Mouse (Mus musculus): Measurements from ENCODE around the gene Cdkn2d. TPM values are rescaled to one million over a fixed set of nuclear protein-coding genes. Genes with fewer than 3 reads are reported as not detected.

The Cdkn2d gene
- polyA plus RNA-seq, 1 experiment from 2014 or later = 96.4 TPM

- WGBS = 72% methylated on average over 2 of the region's 2 CpGs
- Histone ChIP-seq H3K4me1 (replicated peaks) (peaks cover 35% of the 10 kb centered on the region), H3K9ac (no peak overlapping the region), H3K4me3 (peak overlapping the region; percentile 78), H3K27ac (peak overlapping the region; percentile 94; the same call in 1 of the 2 replicates), H3K4me2 (peak overlapping the region; percentile 74), H3K27me3 (no peaks in the 10 kb centered on the region), H3K9me3 (replicated peaks) (no peaks in the 10 kb centered on the region), H3K36me3 (peaks cover 4% of the 10 kb centered on the region; the same call in 1 of the 2 replicates)
- ATAC-seq (replicated peaks; ENCODE audit: insufficient number of reproducible peaks, insufficient read depth, low FRiP score, low read depth) = no peak
Observed at GRCm38 (mm10) chr9:21289337-21289671, 1.9 kb downstream of the Cdkn2d start.

DNA sequence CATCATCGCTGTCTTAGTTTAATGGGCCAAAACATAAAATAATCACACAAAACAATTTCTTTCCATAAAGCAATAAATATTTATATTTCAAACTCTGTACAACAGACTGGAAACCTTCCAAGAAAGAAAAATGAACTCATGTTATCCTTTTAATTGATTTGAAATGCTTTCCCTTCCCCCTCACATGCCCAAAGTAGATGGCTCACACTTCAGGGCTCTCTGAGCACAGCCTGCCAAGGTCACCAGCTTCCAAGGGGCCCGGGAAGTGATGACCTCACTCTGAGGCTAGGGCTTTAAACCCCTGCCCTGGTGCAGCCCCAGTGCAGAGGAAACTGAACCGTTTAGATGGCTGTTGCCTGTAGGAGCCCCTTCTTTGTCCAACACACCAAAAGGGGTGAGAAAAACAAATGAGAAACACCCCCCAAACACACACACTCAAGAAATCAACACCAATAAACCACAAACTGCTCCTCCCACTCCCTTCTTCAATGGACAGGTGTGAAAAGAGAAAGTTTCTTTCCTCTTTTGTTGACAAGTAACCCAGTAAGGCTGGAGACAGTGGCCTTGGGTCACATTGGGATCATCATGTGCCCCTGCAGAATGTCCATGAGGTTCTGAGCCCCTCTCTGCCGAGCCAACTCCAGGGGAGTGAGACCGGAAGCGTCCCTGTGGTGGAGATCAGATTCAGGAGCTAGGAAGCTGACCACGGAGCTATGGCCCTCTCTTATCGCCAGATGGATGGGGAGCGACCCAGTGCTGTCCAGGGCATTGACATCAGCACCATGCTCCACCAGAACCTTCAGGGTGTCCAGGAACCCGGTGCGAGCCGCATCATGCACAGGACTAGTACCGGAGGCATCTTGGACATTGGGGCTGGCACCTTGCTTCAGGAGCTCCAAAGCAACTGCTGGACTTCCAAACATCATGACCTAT, 2.5 kb downstream of the Cdkn2d start:
- ATAC-seq (replicated peaks; ENCODE audit: insufficient number of reproducible peaks, insufficient read depth, low FRiP score, low read depth) = no peak
- Histone ChIP-seq H3K36me3 (peaks cover 10% of the 10 kb centered on the region; the same call in 1 of the 2 replicates), H3K4me2 (peak overlapping the region; percentile 74), H3K4me3 (peak overlapping the region; percentile 78), H3K4me1 (replicated peaks) (peaks cover 35% of the 10 kb centered on the region), H3K27ac (peak overlapping the region; percentile 94), H3K9ac (peak overlapping the region; percentile 49), H3K9me3 (replicated peaks) (no peaks in the 10 kb centered on the region), H3K27me3 (no peaks in the 10 kb centered on the region)
- 66% methylated on average over 13 of the region's 13 CpGs for WGBS

DNA sequence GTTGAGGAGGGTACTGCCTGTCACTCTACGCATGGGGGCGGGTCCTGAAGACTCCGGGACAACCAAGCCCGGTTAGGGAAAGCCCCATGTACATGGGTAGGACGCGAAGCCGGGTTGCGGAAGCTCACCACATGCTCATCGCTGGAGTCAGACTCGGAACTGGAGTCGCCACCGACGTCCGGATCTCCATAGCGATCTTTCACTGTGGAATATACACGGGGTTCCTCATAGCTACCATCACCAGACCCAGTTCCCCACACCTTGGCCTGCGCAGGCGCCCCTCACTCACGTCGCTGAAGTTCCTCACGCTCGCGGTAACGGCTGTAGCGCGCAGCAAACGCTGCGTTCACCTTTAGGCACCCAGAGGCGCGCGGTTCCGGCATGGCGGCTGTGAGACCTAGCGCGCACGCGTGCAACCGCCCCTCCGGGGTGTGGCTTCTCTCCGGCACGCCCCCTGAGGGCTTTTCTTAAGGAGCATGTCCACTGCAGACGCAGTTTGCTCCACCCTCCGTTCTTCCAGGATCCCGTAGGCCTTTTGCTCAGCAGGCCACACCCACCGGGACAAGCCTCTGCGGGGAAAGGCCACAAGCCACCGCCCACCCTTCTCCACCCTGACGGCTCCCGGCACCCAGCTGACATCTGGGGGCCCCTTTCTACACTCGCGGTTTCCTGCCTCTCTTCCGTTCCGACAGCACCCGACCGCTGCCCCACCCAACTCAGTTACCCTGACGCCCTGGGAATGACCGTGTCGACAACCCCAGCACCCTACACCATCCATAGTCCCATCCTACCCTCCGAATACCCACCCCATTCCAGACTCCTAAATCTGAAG, 3.4 kb downstream of the Cdkn2d start, which contains the start of gene Kri1:
Gene Kri1, minus strand, starts transcription at position 399 of the 832 bp plus-strand sequence.
- under 1% methylated on average over 59 of the region's 59 CpGs for WGBS

DNA sequence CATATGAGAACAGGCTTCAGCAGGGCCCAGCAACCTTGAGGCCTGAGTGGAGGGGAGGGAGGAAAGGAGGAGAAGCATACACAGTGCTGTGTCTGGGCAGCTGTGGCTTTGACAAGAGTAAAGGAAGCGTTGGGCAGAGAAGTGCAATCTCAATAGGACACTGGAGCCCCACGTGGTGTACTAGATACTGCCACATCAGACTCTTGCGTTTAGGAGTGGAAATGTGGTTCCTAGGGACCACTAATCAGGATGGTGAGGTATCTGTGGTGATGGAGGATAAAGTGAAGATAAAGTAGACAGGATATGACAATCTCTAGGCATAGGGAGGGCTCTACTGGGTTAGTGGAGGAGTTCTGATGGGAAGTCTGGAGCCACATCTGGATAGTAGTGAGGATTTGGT, 4.5 kb downstream of the Cdkn2d start:
- H3K27ac ChIP-seq = no peak overlapping the region
- no peak for ATAC-seq (replicated peaks; ENCODE audit: insufficient number of reproducible peaks, insufficient read depth, low FRiP score, low read depth)

More for the DNA sequence above, 3.4 kb downstream of the Cdkn2d start, which contains the start of gene Kri1:
- Histone ChIP-seq H3K9me3 (replicated peaks) (no peaks in the 10 kb centered on the region), H3K4me3 (peak within 1 kb of the TSS; percentile 78), H3K36me3 (peaks cover 14% of the 10 kb centered on the region; the same call in 1 of the 2 replicates), H3K4me2 (peak within 1 kb of the TSS; percentile 79), H3K27me3 (no peaks in the 10 kb centered on the region), H3K4me1 (replicated peaks) (peaks cover 35% of the 10 kb centered on the region), H3K27ac (peak within 1 kb of the TSS; percentile 94), H3K9ac (peak within 1 kb of the TSS; percentile 77)
- peak; percentile 71 for ATAC-seq (replicated peaks; ENCODE audit: insufficient number of reproducible peaks, insufficient read depth, low FRiP score, low read depth)

DNA sequence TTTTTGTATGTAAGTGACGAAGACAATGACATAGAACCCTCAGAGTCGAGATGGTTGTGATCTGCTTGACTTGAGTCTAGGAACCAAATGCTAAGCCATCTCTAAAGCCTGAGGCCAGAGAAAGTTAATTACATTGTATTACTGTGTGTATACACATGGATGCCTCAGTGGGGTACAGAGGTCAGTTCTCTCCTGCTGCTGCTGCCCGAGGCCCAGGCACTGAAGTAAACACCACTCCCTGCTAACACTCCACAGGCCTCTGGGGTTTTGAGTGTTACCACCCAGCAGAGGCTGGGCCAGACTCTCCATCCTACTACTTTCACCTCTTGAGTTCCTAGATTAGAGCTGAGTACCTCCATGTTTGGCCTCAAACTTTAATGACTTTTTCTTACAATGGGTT, 7.2 kb downstream of the Cdkn2d start:
- Histone ChIP-seq H3K27ac (no peak overlapping the region), H3K9ac (no peak overlapping the region), H3K27me3 (no peaks in the 10 kb centered on the region), H3K4me2 (no peak overlapping the region), H3K4me3 (no peak overlapping the region), H3K9me3 (replicated peaks) (no peaks in the 10 kb centered on the region), H3K36me3 (peaks cover 49% of the 10 kb centered on the region), H3K4me1 (replicated peaks) (peaks cover 17% of the 10 kb centered on the region)
- ATAC-seq (replicated peaks; ENCODE audit: insufficient number of reproducible peaks, insufficient read depth, low FRiP score, low read depth) = no peak
- WGBS = 83% methylated on average over 3 of the region's 3 CpGs

More for the DNA sequence above, 4.5 kb downstream of the Cdkn2d start:
- peak overlapping the region; percentile 79 for H3K4me2 ChIP-seq
- H3K9ac ChIP-seq = peak overlapping the region; percentile 77; the same call in 1 of the 2 replicates
- peak overlapping the region; percentile 78 for H3K4me3 ChIP-seq
- no peaks in the 10 kb centered on the region for H3K27me3 ChIP-seq
- 36% methylated on average over 3 of the region's 3 CpGs for WGBS
- peaks cover 35% of the 10 kb centered on the region for H3K4me1 ChIP-seq (replicated peaks)
- peaks cover 23% of the 10 kb centered on the region for H3K36me3 ChIP-seq
- no peaks in the 10 kb centered on the region for H3K9me3 ChIP-seq (replicated peaks)

GRCm38 (mm10) chr9:21283591-21283990, 7.6 kb downstream of the Cdkn2d start:
- H3K9me3 ChIP-seq (replicated peaks) = no peaks in the 10 kb centered on the region
- H3K4me3 ChIP-seq = no peak overlapping the region
- no peak overlapping the region for H3K4me2 ChIP-seq
- H3K27me3 ChIP-seq = no peaks in the 10 kb centered on the region
- H3K27ac ChIP-seq = no peak overlapping the region
- H3K36me3 ChIP-seq = peaks cover 53% of the 10 kb centered on the region
- 90% methylated on average over 5 of the region's 5 CpGs for WGBS
- H3K4me1 ChIP-seq (replicated peaks) = peaks cover 13% of the 10 kb centered on the region
- no peak for ATAC-seq (replicated peaks; ENCODE audit: insufficient number of reproducible peaks, insufficient read depth, low FRiP score, low read depth)
- no peak overlapping the region for H3K9ac ChIP-seq

- H3K27me3 ChIP-seq = no peaks in the 10 kb centered on the region
- 90% methylated on average over 5 of the region's 5 CpGs for WGBS
- peaks cover 91% of the 10 kb centered on the region for H3K36me3 ChIP-seq
- peaks cover 19% of the 10 kb centered on the region for H3K4me1 ChIP-seq (replicated peaks)
- no peak for ATAC-seq (replicated peaks; ENCODE audit: insufficient number of reproducible peaks, insufficient read depth, low FRiP score, low read depth)
- H3K9ac ChIP-seq = no peak overlapping the region
- H3K4me3 ChIP-seq = no peak overlapping the region
- H3K4me2 ChIP-seq = no peak overlapping the region
- H3K27ac ChIP-seq = no peak overlapping the region
- H3K9me3 ChIP-seq (replicated peaks) = no peaks in the 10 kb centered on the region
Observed at GRCm38 (mm10) chr9:21277776-21278175, 13.4 kb downstream of the Cdkn2d start.

DNA sequence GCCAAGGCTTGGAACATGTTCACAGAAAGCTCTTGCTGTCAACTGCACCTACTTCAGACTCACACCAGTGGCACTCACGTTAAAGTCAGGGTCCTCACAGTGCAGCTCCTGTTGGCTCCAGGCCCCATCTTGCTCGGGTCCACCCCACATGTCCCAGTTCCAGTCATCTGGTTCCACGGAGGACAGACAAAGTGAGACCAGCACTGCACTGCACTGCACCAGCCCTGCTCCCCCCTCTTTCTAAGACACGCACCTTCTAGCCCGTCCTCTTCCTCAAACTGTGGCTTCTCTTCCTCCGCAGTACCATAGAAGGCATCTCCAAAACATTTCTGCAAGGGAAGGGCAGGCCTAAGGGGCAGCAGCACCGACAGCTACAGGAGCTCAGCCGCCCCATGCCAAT, 14.9 kb downstream of the Cdkn2d start:
- Histone ChIP-seq H3K4me2 (no peak overlapping the region), H3K9me3 (replicated peaks) (no peaks in the 10 kb centered on the region), H3K27me3 (no peaks in the 10 kb centered on the region), H3K36me3 (peaks cover 92% of the 10 kb centered on the region), H3K9ac (no peak overlapping the region), H3K4me1 (replicated peaks) (peaks cover 19% of the 10 kb centered on the region), H3K4me3 (no peak overlapping the region), H3K27ac (no peak overlapping the region)
- no peak for ATAC-seq (replicated peaks; ENCODE audit: insufficient number of reproducible peaks, insufficient read depth, low FRiP score, low read depth)
- WGBS = 85% methylated on average over 8 of the region's 8 CpGs

DNA sequence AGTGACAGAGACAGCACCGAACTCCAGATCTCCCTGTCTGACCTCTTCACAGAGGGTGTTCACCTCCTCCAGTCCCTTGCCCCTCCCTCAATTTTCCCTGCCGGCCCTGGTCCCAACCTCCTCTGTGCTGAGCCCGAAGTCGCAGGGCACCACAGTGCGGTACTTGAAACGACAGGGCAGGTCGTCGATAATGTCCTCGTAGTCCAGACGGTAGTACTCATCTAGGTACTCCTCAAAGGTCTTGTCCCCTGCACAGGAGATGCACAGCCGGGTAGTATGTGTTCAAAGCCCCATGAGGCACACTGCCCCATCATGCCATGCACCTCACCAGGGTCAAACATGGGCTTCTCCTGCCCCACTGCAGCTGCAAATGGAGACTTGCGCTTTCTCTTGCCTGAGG, 15.5 kb downstream of the Cdkn2d start:
- no peaks in the 10 kb centered on the region for H3K9me3 ChIP-seq (replicated peaks)
- no peak overlapping the region for H3K27ac ChIP-seq
- H3K4me1 ChIP-seq (replicated peaks) = peaks cover 19% of the 10 kb centered on the region
- no peaks in the 10 kb centered on the region for H3K27me3 ChIP-seq
- WGBS = 82% methylated on average over 12 of the region's 12 CpGs
- no peak overlapping the region for H3K4me2 ChIP-seq
- H3K36me3 ChIP-seq = peaks cover 92% of the 10 kb centered on the region
- no peak overlapping the region for H3K4me3 ChIP-seq
- H3K9ac ChIP-seq = no peak overlapping the region
- no peak for ATAC-seq (replicated peaks; ENCODE audit: insufficient number of reproducible peaks, insufficient read depth, low FRiP score, low read depth)

GRCm38 (mm10) chr9:21275013-21275710, 16.0 kb downstream of the Cdkn2d start:
- H3K27ac ChIP-seq = peak overlapping the region; percentile 38; the same call in 1 of the 2 replicates
- peaks cover 93% of the 10 kb centered on the region for H3K36me3 ChIP-seq
- H3K4me3 ChIP-seq = no peak overlapping the region
- H3K9me3 ChIP-seq (replicated peaks) = no peaks in the 10 kb centered on the region
- no peak for ATAC-seq (replicated peaks; ENCODE audit: insufficient number of reproducible peaks, insufficient read depth, low FRiP score, low read depth)
- no peaks in the 10 kb centered on the region for H3K27me3 ChIP-seq
- no peak overlapping the region for H3K9ac ChIP-seq
- no peak overlapping the region for H3K4me2 ChIP-seq
- WGBS = 77% methylated on average over 7 of the region's 7 CpGs
- peaks cover 19% of the 10 kb centered on the region for H3K4me1 ChIP-seq (replicated peaks)

All from heart, embryonic 15.5 days (tissue).